In genomic region chr11:96336597-96336996, GRCm38 (mm10) we compare ENCODE assay signal across 14 mouse cellular contexts. TPM values are rescaled to one million over a fixed set of nuclear protein-coding genes. Genes with fewer than 3 reads are reported as not detected.
A peak's percentile ranks its signal among the peaks of the same experiment; 100 is the strongest.
DNase-seq lines count a peak whose midpoint lies in the region; ATAC-seq and TF ChIP-seq lines count a peak whose summit lies in the region.
"Had no signal": no experiment of that assay in that cellular context is flagged by ENCODE, and none has a peak within 500 bp of the region (broad histone marks: within the 10 kb centered on the region; RNA-seq: fewer than 3 reads in every experiment).

No protein-coding gene starts in this region.

- H3K9me3 ChIP-seq in lung, postnatal 0 days (ENCODE audit: low read length) = no peaks in the 10 kb centered on the region
- H3K9me3 ChIP-seq: limb, embryonic 15.5 days had no signal

- no peak overlapping the region for H3K9ac ChIP-seq in lung, postnatal 0 days (replicated peaks; ENCODE audit: low read depth)
- H3K9ac ChIP-seq: limb, embryonic 15.5 days had no signal

- no peak for TF ChIP-seq CTCF in lung, postnatal 0 days (IDR thresholded peaks at IDR 0.05)

- no peaks in the 10 kb centered on the region for H3K36me3 ChIP-seq in lung, postnatal 0 days (ENCODE audit: insufficient read depth, low read length)
- H3K36me3 ChIP-seq: limb, embryonic 15.5 days had no signal

- H3K27ac ChIP-seq in lung, postnatal 0 days (ENCODE audit: low read length) = peak overlapping the region; percentile 51
- H3K27ac ChIP-seq: heart, adult 2 months; limb, embryonic 15.5 days had no signal

- ATAC-seq in lung, postnatal 0 days = no peak

- no peak overlapping the region for H3K4me3 ChIP-seq in lung, postnatal 0 days (ENCODE audit: low read depth, low read length)
- H3K4me3 ChIP-seq: heart, adult 2 months; limb, embryonic 15.5 days had no signal

- TF ChIP-seq EP300 in lung, postnatal 0 days (IDR thresholded peaks at IDR 0.05) = no peak

- H3K4me1 ChIP-seq in lung, postnatal 0 days (ENCODE audit: insufficient read depth, low read depth, low read length) = peaks cover 12% of the 10 kb centered on the region; the same call in 1 of the 2 replicates

- H3K27me3 ChIP-seq in lung, postnatal 0 days (replicated peaks; ENCODE audit: insufficient read depth, low read length) = peaks cover 7% of the 10 kb centered on the region; the same call in 1 of the 2 replicates

- H3K4me2 ChIP-seq in lung, postnatal 0 days (replicated peaks; ENCODE audit: low read depth, low read length) = 0 out of 2 replicates have a peak overlapping the region, but pooled peaks have one; percentile 5
- H3K4me2 ChIP-seq: limb, embryonic 15.5 days had no signal

- WGBS in lung, postnatal 0 days = 25% methylated on average over 2 of the region's 2 CpGs

- peak; percentile 44 for DNase-seq in adrenal gland, postnatal 10 days
- no peak for DNase-seq in adrenal gland, postnatal 25 days
- DNase-seq in lung, postnatal 0 days (ENCODE audit: low spot score) = peak; percentile 28
- DNase-seq in lung, postnatal 10 days = no peak
- peak; percentile 41 to 50 for DNase-seq in kidney, postnatal 4 days
- DNase-seq in B cell, adult 2 months = no peak
- no peak for DNase-seq in frontal cortex, postnatal 14 days (ENCODE audit: low spot score in 2 of 2)
- no peak for DNase-seq in spleen, adult 18-20 months
- DNase-seq: cerebellum, postnatal 36 days; heart, adult 2 months; layer of hippocampus, postnatal 36 days had no signal

RNA-seq across cellular contexts. Expression of gene Hoxb3, which starts 13.5 kb away (rescaled TPM):
- 10 to 100 TPM; 13.7 to 24.8 TPM for total RNA-seq in adrenal gland, postnatal 10 days (2021)
- total RNA-seq in adrenal gland, postnatal 25 days (2021) = 33.0 and 40.1 TPM in 2 replicates
- 1.5 and 2.2 TPM in 2 replicates for polyA plus RNA-seq in lung, postnatal 0 days (2015; fragmentation: Nextera tagmentation; extraction: Ambion mirVana)
- total RNA-seq: layer of hippocampus, postnatal 36 days had no signal
- polyA plus RNA-seq: midbrain, postnatal 0 days had no signal

RNA-seq across cellular contexts. Expression of gene Hoxb2, which starts 13.7 kb away (rescaled TPM):
- 10 to 100 TPM; 16.3 to 16.7 TPM for total RNA-seq in adrenal gland, postnatal 10 days (2021)
- 24.0 and 25.6 TPM in 2 replicates for total RNA-seq in adrenal gland, postnatal 25 days (2021)
- 16.5 and 16.9 TPM in 2 replicates for polyA plus RNA-seq in lung, postnatal 0 days (2015; fragmentation: Nextera tagmentation; extraction: Ambion mirVana)
- total RNA-seq: layer of hippocampus, postnatal 36 days had no signal
- polyA plus RNA-seq: midbrain, postnatal 0 days had no signal

RNA-seq across cellular contexts. Expression of gene Hoxb4, which starts 18.5 kb away (rescaled TPM):
- total RNA-seq in adrenal gland, postnatal 10 days (2021) = 10 to 100 TPM in 1 of 2 experiments, 1 to 10 TPM in 1; 8.4 to 15.9 TPM
- total RNA-seq in adrenal gland, postnatal 25 days (2021) = 27.6 and 31.5 TPM in 2 replicates
- polyA plus RNA-seq in lung, postnatal 0 days (2015; fragmentation: Nextera tagmentation; extraction: Ambion mirVana) = 2.6 and 3.0 TPM in 2 replicates
- total RNA-seq: layer of hippocampus, postnatal 36 days had no signal
- polyA plus RNA-seq: midbrain, postnatal 0 days had no signal

RNA-seq across cellular contexts. Expression of gene Hoxb1, which starts 29.0 kb away (rescaled TPM):
- not detected for total RNA-seq in adrenal gland, postnatal 10 days (2021)
- total RNA-seq in adrenal gland, postnatal 25 days (2021) = not detected in 2 replicates
- not detected in 2 replicates for polyA plus RNA-seq in lung, postnatal 0 days (2015; fragmentation: Nextera tagmentation; extraction: Ambion mirVana)
- total RNA-seq: heart, adult 2 months; layer of hippocampus, postnatal 36 days; midbrain, postnatal 0 days had no signal
- polyA plus RNA-seq: heart, adult 2 months; limb, embryonic 15.5 days; midbrain, postnatal 0 days; thymus, postnatal 0 days had no signal

RNA-seq across cellular contexts. Expression of gene Hoxb5, which starts 33.5 kb away (rescaled TPM):
- 10 to 100 TPM; 12.1 to 17.1 TPM for total RNA-seq in adrenal gland, postnatal 10 days (2021)
- 36.5 and 36.8 TPM in 2 replicates for total RNA-seq in adrenal gland, postnatal 25 days (2021)
- polyA plus RNA-seq in lung, postnatal 0 days (2015; fragmentation: Nextera tagmentation; extraction: Ambion mirVana) = 16.8 and 17.3 TPM in 2 replicates
- total RNA-seq: layer of hippocampus, postnatal 36 days had no signal
- polyA plus RNA-seq: midbrain, postnatal 0 days had no signal

Comparison
In these comparisons a context has a peak if more than half of its experiments do, and no peak if none do; other contexts are left out.
1. DNase-seq: peak in adrenal gland, postnatal 10 days (single experiment), lung, postnatal 0 days (single experiment) and kidney, postnatal 4 days (2 of 2); none in adrenal gland, postnatal 25 days (single experiment), lung, postnatal 10 days (single experiment), B cell, adult 2 months (0 of 2), frontal cortex, postnatal 14 days (0 of 2) and spleen, adult 18-20 months (0 of 2).